Mouse (Mus musculus): Measurements from ENCODE around the gene Grk6. TPM values are rescaled to one million over a fixed set of nuclear protein-coding genes. Genes with fewer than 3 reads are reported as not detected.

Gene Grk6
- total and polyA plus RNA-seq, 3 experiments: 83.2 to 96.7 TPM; not detected in 1

- no peak for TF ChIP-seq MEF2A (IDR thresholded peaks at IDR 0.05; ENCODE audit: extremely low read depth, insufficient replicate concordance, low read depth, low read length, poor library complexity, severe bottlenecking)
- no peak for TF ChIP-seq EP300 (IDR thresholded peaks at IDR 0.05; ENCODE audit: low read depth in 1 of 2, low read length in 2 of 2)
- TF ChIP-seq NELFE (IDR thresholded peaks at IDR 0.05; ENCODE audit: low read depth, low read length): no peak
These were observed 28.4 kb downstream of the Grk6 start (continued) for GRCm38 (mm10) chr13:55473076-55473831.

- peaks cover 0 to 9% of the 10 kb centered on the region in 2 experiments; a peak in 2 of 4 replicates for H3K4me1 ChIP-seq (ENCODE audit: control insufficient read depth in 1 of 2, insufficient read depth in 2 of 2, low read length in 2 of 2)
- TF ChIP-seq ZKSCAN1 (IDR thresholded peaks at IDR 0.05; ENCODE audit: low read depth, low read length) (no peak), ZMIZ1 (IDR thresholded peaks at IDR 0.05; ENCODE audit: low read depth, low read length) (no peak), MAZ (IDR thresholded peaks at IDR 0.05; ENCODE audit: low read depth, low read length) (no peak), TAL1 (IDR thresholded peaks at IDR 0.05; ENCODE audit: low read length) (no peak), USF2 (IDR thresholded peaks at IDR 0.05; ENCODE audit: borderline replicate concordance in 1 of 2, insufficient read depth in 1 of 2, low read depth in 1 of 2, low read length in 2 of 2) (no peak), KAT2A (conservative IDR thresholded peaks at IDR 0.05; ENCODE audit: low read depth, low read length) (no peak), SIN3A (IDR thresholded peaks at IDR 0.05; ENCODE audit: low read length) (no peak), E2F4 (IDR thresholded peaks at IDR 0.05; ENCODE audit: borderline replicate concordance, low read depth, low read length) (no peak), NRF1 (IDR thresholded peaks at IDR 0.05; ENCODE audit: insufficient read depth, low read depth, low read length, poor library complexity, severe bottlenecking) (no peak), GABPA (IDR thresholded peaks at IDR 0.05; ENCODE audit: low read depth, low read length) (no peak), ZC3H11A (IDR thresholded peaks at IDR 0.05; ENCODE audit: low read depth, low read length) (no peak), MAFK (IDR thresholded peaks at IDR 0.05; ENCODE audit: borderline replicate concordance, low read depth, low read length) (no peak), MEF2A (IDR thresholded peaks at IDR 0.05; ENCODE audit: extremely low read depth, insufficient replicate concordance, low read depth, low read length, poor library complexity, severe bottlenecking) (no peak), ELF1 (IDR thresholded peaks at IDR 0.05; ENCODE audit: low read depth, low read length) (no peak), TBP (IDR thresholded peaks at IDR 0.05; ENCODE audit: low read depth, low read length) (no peak)
- H3K4me3 ChIP-seq (ENCODE audit: control insufficient read depth in 1 of 2, insufficient read depth in 1 of 2, low read depth in 2 of 2, low read length in 2 of 2): no peak overlapping the region
- no peak overlapping the region for H3K27ac ChIP-seq (ENCODE audit: control insufficient read depth, low read depth, low read length)
- DNase-seq (ENCODE audit: low read depth, low spot score): no peak
- H3K79me2 ChIP-seq (ENCODE audit: control insufficient read depth, insufficient read depth, low read length, poor library complexity): no peaks in the 10 kb centered on the region; the same call in 1 of the 2 replicates
- H3K9ac ChIP-seq (ENCODE audit: control insufficient read depth, low read depth, low read length, poor library complexity, severe bottlenecking): no peak overlapping the region
- no peaks in the 10 kb centered on the region; a peak in 1 of 4 replicates for H3K36me3 ChIP-seq (ENCODE audit: control insufficient read depth in 1 of 2, insufficient read depth in 2 of 2, low read length in 2 of 2)
- H3K27me3 ChIP-seq (ENCODE audit: control insufficient read depth in 1 of 2, insufficient read depth in 2 of 2, low read length in 2 of 2): no peaks in the 10 kb centered on the region
- no peaks in the 10 kb centered on the region for H3K9me3 ChIP-seq (replicated peaks; ENCODE audit: insufficient read depth, low read length)
These were observed 29.1 kb downstream of the Grk6 start for GRCm38 (mm10) chr13:55473961-55474360.
